Mouse (Mus musculus) E14TG2a.4 (cell line): Measurements from ENCODE around the gene Notch2.

Source experiments
- H3K27me3 ChIP-seq: 2 replicates; pipeline ENCODE4 v1.6.1; 2014; ENCODE audit warnings: low read length, control low read depth; ENCODE audit not compliant: insufficient read depth
- H3K36me3 ChIP-seq: 2 replicates; pipeline ENCODE4 v1.6.1; 2014; ENCODE audit warnings: low read length, control low read depth; ENCODE audit not compliant: insufficient read depth
- H3K4me1 ChIP-seq: replicated peaks from 2 replicates; pipeline ENCODE4 v1.6.1; 2014; ENCODE audit warnings: low read depth, low read length, control low read depth
- H3K4me3 ChIP-seq: replicated peaks from 2 replicates; pipeline ENCODE4 v1.5.1; 2014; ENCODE audit warnings: mild to moderate bottlenecking, low read length
- H3K9me3 ChIP-seq: 2 replicates; pipeline ENCODE4 v1.6.1; 2014; ENCODE audit warnings: low read length, control low read depth
- CTCF ChIP-seq: conservative IDR thresholded peaks from 2 replicates; pipeline ENCODE4 v1.5.1; 2014; ENCODE audit warnings: low read length
- NANOG ChIP-seq: IDR thresholded peaks from 2 replicates; pipeline ENCODE4 v1.6.1; 2014; ENCODE audit warnings: borderline replicate concordance, low read length, mixed read lengths
- POU5F1 ChIP-seq: IDR thresholded peaks from 2 replicates; pipeline ENCODE4 v1.6.1; 2014; ENCODE audit warnings: low read length, borderline replicate concordance

Gene Notch2

GRCm38 (mm10) chr3:98063833-98064232 lies 50.5 kb downstream of the Notch2 start:
- Histone ChIP-seq H3K4me1 (no peaks in the 10 kb centered on the region), H3K36me3 (no peaks in the 10 kb centered on the region), H3K27me3 (no peaks in the 10 kb centered on the region), H3K9me3 (no peaks in the 10 kb centered on the region), H3K4me3 (no peak overlapping the region)
- TF ChIP-seq CTCF (no peak), POU5F1 (no peak), NANOG (no peak)

GRCm38 (mm10) chr3:98065004-98065403 lies 51.7 kb downstream of the Notch2 start:
- TF ChIP-seq CTCF (no peak), NANOG (no peak), POU5F1 (no peak)
- Histone ChIP-seq H3K36me3 (no peaks in the 10 kb centered on the region), H3K9me3 (no peaks in the 10 kb centered on the region), H3K27me3 (no peaks in the 10 kb centered on the region), H3K4me1 (no peaks in the 10 kb centered on the region), H3K4me3 (no peak overlapping the region)

- no peak overlapping the region for H3K4me3 ChIP-seq
- TF ChIP-seq POU5F1 (no peak), CTCF (no peak), NANOG (no peak)
- H3K4me1 ChIP-seq = 0 out of 2 replicates have a peak, but pooled peaks cover 4% of the 10 kb centered on the region
- H3K27me3 ChIP-seq = no peaks in the 10 kb centered on the region
- no peaks in the 10 kb centered on the region for H3K9me3 ChIP-seq
- H3K36me3 ChIP-seq = no peaks in the 10 kb centered on the region
These were observed 53.1 kb downstream of the Notch2 start for GRCm38 (mm10) chr3:98066434-98066833.

- Histone ChIP-seq H3K36me3 (peaks cover 6% of the 10 kb centered on the region), H3K27me3 (no peaks in the 10 kb centered on the region), H3K4me1 (0 out of 2 replicates have a peak, but pooled peaks cover 4% of the 10 kb centered on the region), H3K9me3 (no peaks in the 10 kb centered on the region), H3K4me3 (no peak overlapping the region)
- no peak for TF ChIP-seq CTCF
- no peak for TF ChIP-seq POU5F1
- no peak for TF ChIP-seq NANOG
These were observed 54.1 kb downstream of the Notch2 start for GRCm38 (mm10) chr3:98067413-98067812.

GRCm38 (mm10) chr3:98067852-98068491 lies 54.6 kb downstream of the Notch2 start:
- TF ChIP-seq CTCF (no peak), POU5F1 (no peak), NANOG (no peak)
- no peaks in the 10 kb centered on the region for H3K27me3 ChIP-seq
- H3K4me3 ChIP-seq = no peak overlapping the region
- peaks cover 11% of the 10 kb centered on the region for H3K36me3 ChIP-seq
- H3K4me1 ChIP-seq = 0 out of 2 replicates have a peak, but pooled peaks cover 4% of the 10 kb centered on the region
- no peaks in the 10 kb centered on the region for H3K9me3 ChIP-seq

- Histone ChIP-seq H3K4me1 (peaks cover 9% of the 10 kb centered on the region), H3K36me3 (peaks cover 15% of the 10 kb centered on the region), H3K4me3 (no peak overlapping the region), H3K27me3 (no peaks in the 10 kb centered on the region), H3K9me3 (no peaks in the 10 kb centered on the region)
- no peak for TF ChIP-seq POU5F1
- no peak for TF ChIP-seq NANOG
- no peak for TF ChIP-seq CTCF
These were observed 55.8 kb downstream of the Notch2 start for GRCm38 (mm10) chr3:98069161-98069560.

- Histone ChIP-seq H3K4me3 (no peak overlapping the region), H3K27me3 (no peaks in the 10 kb centered on the region), H3K4me1 (peaks cover 12% of the 10 kb centered on the region), H3K9me3 (no peaks in the 10 kb centered on the region), H3K36me3 (peaks cover 15% of the 10 kb centered on the region)
- TF ChIP-seq NANOG = no peak
- TF ChIP-seq CTCF = no peak
- TF ChIP-seq POU5F1 = no peak
These were observed 56.5 kb downstream of the Notch2 start for GRCm38 (mm10) chr3:98069856-98070255.

GRCm38 (mm10) chr3:98072570-98072969 lies 59.2 kb downstream of the Notch2 start:
- Histone ChIP-seq H3K4me1 (peaks cover 23% of the 10 kb centered on the region), H3K36me3 (peaks cover 21% of the 10 kb centered on the region), H3K9me3 (no peaks in the 10 kb centered on the region), H3K4me3 (no peak overlapping the region), H3K27me3 (no peaks in the 10 kb centered on the region)
- TF ChIP-seq POU5F1 (no peak), CTCF (no peak), NANOG (no peak)

- H3K4me1 ChIP-seq = peaks cover 32% of the 10 kb centered on the region
- H3K9me3 ChIP-seq = no peaks in the 10 kb centered on the region
- H3K27me3 ChIP-seq = no peaks in the 10 kb centered on the region
- peaks cover 21% of the 10 kb centered on the region for H3K36me3 ChIP-seq
- H3K4me3 ChIP-seq = no peak overlapping the region
- TF ChIP-seq NANOG = no peak
- TF ChIP-seq CTCF = no peak
- no peak for TF ChIP-seq POU5F1
These were observed 60.2 kb downstream of the Notch2 start for GRCm38 (mm10) chr3:98073545-98073944.
